Mouse (Mus musculus) left cerebral cortex, adult 8-10 months (tissue): ENCODE results near the gene Adamts16. TPM values are rescaled to one million over a fixed set of nuclear protein-coding genes. Genes with fewer than 3 reads are reported as not detected.

Source experiments
- DNase-seq, 2 experiments: peaks; one replicate each; pipeline ENCODE4 v3.0.0; 2022; ENCODE audit warnings: low spot score in 2 of 2
- total RNA-seq, 4 experiments: library from RNA; stranded (reverse); gene quantifications; 2 replicates each; pipeline ENCODE4 v1.2.4; 2022

Gene Adamts16
- total RNA-seq, 4 experiments from 2014 or later = 4.4 to 6.9 (median 4.6) TPM

DNA sequence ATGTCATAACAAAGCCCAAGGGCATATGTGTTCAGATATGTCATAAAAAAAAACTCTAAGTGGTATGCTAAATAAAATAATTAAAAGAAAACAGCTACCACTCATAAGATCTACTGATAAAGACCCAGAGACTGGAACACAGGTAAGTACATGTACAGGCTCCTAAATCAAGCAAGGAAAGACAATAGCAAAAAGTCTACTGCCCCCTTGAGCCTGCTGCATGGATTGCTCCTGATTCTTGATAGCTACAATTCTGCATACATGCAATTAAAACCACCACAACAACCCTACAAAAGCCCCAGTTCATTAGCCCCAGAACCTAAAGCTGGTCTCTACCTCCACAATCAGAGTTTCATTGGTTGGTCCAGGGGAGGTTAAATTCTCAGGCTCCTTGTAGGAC lies 74.1 kb downstream of the Adamts16 start:
- no peak for DNase-seq

DNA sequence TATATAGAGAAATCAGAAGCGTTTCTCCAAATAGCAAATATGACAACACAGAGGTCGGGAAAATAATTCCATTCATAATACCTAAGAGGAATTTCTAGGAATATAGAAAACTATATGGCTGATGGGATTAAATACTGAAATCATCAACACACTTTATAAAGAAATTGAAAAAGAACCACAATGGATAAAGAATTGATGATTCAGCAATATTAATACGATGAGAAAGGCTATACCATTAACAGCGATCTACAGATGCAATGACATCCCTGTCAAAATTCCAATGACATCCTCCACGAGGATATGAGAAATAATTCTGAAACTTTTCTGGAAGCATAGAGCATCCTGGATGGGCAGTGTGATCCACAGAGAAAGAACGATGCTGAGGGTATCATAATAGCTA lies 76.9 kb downstream of the Adamts16 start:
- DNase-seq = no peak

DNA sequence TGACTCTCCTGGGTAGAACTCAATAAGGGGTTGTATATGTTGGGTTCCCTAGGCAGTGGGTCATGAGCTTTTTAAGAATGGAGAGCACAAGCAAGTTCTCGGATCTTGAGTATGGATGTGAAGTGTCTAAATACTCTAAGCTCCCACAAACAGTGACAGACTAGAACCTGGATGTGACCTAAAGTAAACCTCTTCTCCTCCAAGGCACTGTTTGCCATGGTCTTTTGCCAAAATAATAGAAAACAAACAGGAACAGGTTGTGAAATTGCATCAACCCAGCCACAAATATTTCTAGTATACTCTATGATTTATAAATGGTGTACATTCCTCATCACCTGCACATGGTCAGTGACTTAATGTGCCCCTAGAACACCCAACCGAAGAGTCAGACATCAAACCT lies 79.0 kb downstream of the Adamts16 start:
- no peak for DNase-seq

DNA sequence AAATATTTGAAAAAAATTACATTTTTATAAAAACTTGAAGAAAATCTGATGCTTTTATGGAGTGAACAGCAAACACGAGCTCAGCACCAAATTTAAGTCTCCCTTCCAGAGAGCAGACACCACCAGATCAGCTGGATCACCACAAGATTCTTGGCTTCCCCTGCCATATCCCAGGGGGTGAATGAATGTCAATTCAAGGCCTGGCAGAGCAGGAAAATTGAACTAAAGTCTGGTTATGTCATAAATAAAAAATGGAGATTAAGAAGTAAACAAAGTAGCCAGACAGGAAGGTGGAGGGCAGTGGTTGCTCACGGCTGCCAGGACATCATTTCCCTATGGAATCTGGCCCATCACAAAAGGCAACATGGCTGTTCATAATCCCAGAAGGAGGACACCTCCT lies 80.3 kb downstream of the Adamts16 start:
- no peak for DNase-seq

DNA sequence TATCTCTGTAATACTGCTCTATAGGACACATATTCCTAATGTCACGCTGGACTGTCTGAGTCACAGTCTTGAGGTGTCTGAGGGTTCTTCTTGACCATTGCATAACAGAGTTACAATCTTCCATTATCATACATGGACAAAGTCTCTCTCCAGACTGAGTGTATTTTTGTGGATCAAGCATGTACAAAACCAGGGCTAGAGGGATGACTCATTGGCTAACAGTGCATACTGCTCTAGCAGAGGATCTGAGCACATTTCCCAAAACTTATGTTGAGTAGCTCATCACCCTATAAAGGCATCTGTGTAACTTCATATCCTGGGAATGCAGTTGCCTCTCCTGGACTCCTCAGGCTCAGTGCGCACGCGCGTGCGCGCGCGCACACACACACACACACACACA lies 81.4 kb downstream of the Adamts16 start:
- DNase-seq = no peak

DNA sequence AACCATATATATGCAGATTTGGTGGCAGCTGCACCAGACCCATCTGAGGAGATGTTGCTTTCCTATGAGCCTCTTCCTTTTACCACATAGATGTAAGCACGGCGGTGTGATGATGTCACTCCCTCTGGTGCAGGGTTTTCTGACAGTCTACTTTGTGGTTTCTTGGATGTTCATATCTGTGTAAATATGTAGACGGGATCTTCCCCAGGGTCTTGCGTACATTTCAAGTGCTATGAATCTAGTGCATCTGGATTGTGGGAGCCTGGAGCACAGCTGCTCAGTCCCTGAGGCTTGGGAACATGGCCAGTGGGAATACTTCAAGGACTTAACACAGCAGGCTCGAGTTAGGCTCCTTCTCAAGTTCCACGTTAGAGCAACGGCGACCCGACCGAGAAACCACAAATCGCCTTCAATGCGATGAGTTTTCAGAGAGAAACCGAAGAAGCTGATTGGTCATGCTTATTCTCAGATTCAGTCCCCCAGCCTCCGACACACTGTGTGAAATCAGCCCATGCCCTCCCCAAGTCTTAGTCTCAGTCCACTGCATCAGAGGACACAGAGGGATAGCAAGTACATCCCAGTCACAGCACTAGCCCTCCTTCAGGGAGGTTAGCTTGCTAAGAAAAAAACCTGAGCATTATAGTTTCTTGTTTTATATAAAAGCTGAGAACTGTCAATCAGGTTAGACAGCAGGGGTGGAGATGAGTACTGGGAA lies 95.2 kb downstream of the Adamts16 start:
- no peak for DNase-seq

DNA sequence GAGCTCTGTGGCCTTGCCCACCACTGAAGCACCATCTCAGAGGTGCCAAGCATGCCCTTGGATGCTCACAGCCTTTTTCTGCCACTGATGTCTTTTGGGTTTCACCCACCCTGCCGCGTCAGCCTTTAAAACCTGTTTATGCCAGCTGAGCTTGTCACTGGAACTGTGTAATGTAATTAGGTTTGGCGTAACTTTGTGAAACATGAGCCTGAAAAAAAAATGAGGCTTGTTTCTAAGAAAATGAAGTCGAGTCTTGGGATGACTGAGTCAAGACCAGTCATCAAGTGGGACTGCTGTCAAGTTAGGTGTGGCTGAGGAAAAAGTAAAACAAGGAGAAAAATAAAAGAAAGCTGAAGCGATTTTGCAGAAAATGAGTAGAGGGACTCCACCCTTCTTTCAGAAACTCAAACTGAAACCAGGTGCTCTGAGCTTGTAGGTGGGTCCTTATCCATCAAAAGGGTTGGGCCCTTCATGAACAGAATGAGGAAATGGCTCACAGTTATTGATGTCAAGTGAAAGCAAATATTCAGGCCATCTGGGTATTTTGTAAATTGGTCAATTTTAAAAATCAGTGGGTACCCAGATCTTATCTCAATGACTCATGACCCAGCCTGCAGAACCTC lies 97.1 kb downstream of the Adamts16 start:
- no peak for DNase-seq

DNA sequence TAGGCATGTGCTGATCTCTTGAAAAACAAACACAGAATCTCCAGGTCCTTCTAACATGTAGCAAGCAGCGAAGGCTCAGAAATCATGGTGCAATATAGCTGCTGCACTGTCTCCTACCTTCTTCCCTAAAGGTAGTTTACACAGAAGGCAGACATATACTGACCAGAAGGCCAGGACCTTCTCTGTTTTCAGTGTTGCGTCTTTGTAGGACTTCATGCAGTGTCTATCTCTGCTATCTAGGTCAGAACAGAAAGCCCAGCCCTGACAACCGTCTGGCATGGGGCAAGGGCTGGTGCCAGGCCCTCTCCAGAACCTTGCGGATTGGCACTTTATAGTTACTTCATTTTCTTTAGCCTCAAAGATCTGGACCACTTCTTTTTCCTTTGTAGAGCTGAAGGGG lies 98.9 kb downstream of the Adamts16 start:
- no peak for DNase-seq

DNA sequence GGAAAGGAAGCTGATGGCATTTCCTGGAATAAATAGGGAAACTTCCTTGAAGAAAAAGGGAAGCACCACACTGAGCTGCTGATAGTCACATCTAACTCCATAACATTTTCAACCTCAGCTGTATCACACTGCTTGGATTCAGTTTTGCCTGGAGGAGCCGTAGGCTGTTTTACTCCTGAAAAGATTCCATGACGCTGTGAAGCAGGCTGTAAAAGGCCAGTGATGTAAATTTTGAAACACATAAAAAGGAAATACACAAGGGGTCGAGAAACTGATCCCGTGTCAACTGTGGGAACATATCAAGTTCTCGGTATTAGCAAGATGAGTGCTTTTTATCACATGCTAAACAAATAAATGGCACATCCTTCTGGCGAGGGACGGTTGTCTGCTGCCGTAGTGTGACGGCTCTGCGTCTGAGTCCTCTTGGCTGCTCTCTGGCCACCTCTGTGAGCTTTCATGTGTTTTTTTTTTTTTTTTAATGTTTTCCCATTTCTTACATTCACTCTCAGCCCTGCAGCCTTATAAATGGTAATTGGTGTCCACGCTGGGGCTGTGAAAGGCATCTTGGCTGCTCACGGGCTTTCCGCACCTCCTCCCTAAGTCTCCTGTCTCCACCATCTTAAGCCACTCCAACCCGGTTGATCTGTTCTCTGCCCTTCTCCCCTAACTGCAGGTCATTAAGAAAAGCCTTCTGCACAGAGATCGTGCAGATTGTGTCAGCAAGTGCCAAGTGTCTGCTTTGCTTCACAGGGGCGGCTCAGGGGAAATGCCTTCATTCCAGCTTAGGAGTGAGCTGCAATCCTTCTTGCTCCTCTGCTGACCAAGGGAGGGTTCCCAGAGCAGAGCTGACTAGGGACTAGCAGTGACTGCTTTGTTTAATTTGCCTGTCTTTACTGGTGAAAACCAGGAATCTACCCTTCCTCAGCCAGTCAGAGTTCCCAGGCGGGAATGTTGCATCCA lies 101.0 kb downstream of the Adamts16 start:
- no peak for DNase-seq

DNA sequence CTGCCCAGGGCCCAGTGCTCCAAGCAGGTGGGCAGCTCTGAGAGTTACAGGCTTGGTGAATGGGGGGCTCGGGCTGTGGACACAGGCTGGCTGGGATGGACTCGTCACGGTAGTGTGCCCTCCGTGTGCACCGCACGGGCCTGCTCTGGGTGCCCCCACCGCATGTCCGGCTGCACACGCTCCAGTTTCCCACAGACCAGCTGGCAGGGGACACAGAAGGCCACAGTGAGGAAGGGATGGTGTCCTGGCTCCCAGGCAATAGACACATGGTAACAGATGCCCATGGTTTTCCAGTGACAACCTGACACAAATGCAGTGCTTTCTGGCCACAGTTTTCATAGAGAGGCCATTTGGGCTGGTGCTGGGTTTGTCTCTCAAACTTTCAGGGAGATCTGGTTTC lies 102.8 kb downstream of the Adamts16 start:
- DNase-seq = no peak

DNA sequence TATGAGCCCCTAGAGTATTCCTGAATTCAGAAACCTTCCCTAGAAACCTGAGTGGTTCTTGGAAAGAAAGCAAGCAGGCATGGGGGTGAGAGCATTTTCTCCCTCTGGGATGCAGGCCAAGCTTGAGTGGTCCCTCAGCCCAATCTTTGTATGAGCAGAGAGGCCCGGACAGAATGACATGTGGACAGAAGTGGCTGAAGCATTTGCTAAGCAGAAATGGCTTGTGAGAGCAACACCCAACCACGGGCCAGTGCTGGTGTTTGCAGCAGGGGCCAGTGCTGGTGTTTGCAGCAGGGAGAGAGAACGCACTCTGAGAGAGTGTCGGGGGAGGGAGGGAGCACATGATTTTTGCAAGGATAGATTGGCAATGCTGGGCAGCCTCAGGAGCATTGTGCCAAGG lies 105.2 kb downstream of the Adamts16 start:
- DNase-seq = no peak

DNA sequence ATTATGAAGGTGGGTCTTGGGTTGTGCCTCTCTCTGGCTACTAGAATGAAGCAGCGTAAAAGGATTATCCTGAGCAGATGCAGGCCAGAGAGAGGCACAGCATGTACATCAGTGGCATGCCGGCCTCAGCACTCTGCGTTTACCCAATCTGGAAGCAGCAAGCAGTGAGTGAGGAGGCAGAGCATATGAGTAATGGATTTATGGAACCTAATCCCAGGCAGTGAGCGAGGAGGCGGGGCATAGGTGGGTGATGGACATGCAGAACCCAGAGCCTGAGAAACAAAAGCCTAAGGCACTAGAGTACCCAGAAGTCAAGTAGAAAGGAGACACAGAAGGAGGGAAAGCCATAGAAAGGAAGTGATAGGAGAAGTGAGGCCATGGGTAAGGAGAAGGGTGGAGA lies 107.0 kb downstream of the Adamts16 start:
- DNase-seq = no peak

DNA sequence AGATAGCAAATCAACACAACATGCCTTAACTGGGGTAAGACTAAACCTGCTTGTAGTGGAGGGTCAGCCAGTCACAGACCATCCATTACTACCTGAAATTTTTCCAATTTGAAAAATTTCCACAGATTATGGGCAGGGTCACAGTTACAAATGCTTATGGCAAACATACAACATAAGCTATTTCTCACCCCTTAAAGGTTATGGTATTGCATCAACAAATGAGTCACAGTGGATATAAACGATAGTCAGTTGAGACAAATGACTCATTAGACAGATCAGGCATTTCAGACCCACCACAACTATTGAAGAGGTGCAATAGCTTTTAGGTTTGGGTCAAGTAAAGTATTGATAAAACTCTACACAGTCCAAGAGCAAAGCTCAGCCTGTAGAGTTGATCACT lies 107.7 kb downstream of the Adamts16 start:
- DNase-seq = no peak

DNA sequence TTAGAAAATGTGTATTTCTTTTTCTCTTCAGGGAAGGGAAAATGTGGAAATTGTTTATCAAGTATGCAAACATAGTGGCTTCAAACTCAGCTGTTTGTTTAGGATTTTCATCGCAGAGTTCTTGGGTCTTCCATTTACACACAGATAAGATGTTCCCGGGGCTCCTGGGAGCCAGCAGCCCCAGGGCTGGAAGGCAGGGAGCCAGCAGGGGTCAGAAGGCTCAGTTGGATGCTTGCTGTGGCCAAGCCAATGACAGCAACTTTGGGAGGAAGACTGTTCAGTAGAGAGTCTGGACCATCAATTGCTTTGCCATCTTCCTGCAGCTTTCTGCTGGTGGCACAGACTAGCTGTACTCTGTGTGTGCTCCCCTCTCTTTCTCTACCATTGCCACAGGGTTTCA lies 108.4 kb downstream of the Adamts16 start:
- no peak for DNase-seq

DNA sequence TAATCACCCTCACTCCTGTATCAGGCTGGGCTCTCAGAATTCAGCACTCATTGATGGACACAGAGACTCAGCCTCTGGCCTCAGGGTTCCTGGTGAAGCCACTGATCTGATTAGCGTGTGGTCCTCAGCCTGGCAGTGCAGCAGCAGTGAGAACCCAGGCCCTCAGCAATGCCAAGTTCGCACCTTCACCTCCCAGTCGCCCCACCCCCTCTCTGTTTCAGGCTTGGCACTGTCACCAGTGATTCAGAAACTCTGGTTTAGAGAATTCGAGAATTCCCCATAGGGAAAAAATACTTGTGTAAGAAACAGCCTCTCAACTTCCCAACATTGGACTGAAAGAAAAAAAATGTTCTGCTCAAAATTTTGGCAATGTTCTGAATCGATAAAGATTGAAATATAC lies 108.8 kb downstream of the Adamts16 start:
- no peak for DNase-seq

DNA sequence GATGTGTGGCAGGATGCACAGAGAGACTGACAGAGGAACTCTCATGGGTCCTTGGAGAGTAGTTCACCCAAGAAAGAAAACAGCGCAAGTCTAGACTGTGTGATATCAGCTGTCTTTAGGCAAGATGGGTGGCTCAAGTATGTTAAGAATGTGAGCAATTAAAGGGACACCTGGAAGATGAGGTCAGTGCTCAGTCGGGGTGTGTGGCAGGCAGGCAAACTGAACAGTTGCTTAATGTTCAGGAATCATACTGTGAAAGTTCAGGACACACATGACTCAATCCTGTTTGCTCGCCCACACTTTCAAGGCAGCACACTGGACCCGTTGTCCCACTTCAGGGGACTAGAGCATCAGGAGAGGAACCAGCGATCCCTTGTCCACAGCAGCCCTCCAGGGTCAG lies 110.3 kb downstream of the Adamts16 start:
- no peak for DNase-seq

DNA sequence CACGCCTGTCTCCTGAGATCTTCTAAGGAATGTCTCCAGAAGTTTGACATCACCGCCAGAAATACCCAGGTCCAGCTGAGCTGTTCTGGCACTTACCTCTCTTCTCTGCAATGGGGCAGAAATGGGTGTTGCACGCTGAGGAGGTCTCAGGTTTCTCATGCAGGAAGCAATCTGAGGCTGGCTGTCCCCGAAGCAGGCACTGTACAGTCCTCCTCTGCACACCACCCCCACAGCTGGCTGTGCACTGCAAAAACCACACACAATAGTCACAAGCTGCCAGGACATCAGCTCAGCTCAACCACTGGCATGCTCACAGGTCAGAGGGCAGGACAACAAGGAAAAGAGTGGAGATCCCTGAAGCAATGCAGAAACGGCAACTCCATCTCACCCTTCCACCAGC lies 111.6 kb downstream of the Adamts16 start:
- DNase-seq = no peak

DNA sequence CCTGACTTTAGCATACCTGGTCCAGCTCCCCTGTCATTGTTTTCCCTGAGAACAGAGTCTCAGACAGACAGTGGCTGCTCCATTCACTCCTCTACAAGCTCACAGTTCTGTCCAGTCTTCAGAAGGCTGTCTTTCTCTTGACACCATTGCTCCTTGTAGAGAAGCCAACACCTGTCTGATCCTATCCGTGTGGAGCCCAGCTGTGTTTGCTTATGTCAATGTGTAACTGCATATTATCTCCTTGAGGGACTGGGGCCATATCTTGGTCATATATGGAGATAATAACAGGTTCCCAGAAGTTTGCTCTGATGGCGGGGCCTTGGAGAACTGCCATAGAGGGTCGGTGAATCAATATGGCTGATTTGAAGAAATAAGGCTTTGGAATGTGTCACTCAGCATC lies 115.4 kb downstream of the Adamts16 start:
- DNase-seq = no peak

DNA sequence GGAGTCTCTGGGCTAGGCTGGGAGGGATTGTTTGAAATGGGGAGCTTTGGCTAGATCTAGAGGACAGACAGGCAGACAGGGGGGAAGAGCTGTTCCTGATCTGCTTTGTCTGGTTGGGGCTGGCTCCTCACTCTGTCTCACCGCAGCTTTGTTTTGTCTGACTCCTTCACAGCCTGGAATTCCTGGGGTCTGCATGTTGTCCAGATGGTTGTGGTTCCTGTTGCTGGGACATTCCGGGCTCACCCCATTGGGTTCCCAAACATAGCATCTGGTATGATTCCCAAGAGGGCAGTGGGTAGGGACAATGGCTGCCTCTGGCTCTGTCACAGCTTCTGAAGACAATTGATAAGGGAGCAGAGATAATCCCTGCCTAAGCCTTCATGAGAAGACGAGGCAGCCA lies 117.0 kb downstream of the Adamts16 start:
- DNase-seq = no peak

DNA sequence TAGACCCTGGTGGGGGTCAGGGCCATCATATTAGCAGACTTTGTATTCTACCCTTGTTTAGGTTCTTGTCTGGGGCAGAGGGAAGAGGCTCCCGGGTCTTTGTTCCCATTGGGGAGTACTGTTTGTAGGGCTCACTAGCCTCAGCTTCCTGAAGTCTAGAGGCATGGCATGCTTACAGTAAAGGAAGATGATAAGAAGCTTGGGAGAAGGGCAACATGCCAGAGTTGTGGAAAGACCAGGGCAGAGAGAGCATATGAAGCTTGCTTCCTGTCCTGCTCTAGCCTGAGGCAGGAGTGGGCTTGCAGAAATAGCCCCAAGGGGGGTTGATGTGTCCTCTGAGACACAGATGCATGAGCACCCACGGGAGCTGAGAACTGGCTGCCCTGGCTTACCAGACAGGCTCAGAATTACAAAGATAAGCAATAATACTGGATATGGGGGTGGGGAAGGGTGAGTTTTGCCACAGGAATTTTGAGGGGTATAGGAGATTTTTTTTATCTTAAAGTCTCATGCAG lies 117.4 kb downstream of the Adamts16 start:
- DNase-seq = no peak

DNA sequence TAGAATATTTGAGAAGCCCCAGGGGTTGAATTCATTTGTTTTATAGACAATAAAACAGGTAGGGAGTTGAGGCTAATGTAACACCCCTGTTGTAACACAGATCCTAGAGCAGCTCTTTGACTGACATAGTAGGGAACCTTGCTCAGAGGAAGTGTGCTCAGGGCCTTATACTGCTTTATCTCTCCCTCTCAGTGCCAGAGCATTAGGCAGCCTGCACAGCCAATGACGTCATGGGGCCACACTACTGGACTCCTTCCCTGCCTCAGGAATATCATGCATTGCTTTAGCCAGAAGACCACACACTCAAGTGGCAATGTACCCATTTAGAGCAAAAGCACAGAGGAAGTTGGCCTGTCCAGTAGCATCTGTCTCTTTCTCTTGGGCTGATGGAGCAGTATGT lies 121.6 kb downstream of the Adamts16 start:
- no peak for DNase-seq

DNA sequence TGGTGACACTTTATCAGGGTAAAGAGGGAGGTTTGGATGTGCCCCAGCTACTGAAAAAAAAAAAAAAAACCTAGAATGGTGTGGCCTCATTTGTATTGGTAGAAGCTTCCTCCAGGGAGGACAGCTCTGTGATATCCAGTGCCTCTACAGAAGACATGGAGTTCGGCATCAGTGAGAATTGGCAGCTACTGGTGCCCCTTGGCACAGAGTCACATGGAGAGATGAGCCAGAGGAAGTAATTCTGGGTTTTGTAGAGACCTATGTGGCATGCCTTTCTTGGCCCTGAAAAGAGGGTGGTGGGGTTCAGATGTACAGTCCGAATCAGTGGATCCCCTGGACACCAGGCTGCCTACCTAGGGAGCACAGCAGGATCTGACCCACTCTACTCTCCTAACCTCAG lies 122.8 kb downstream of the Adamts16 start:
- DNase-seq = no peak
